Mouse (Mus musculus) heart, adult 9 months (tissue): Measurements from ENCODE around the gene Igsf9.

ENCODE experiments used
- DNase-seq, 2 experiments: peaks; one replicate each; pipeline ENCODE4 v3.0.0; 2022; ENCODE audit warnings: low spot score in 2 of 2

Igsf9 gene

GRCm38 (mm10) chr1:172518013-172518412 is 36.4 kb downstream of the Igsf9 start:
- DNase-seq: no peak

DNA sequence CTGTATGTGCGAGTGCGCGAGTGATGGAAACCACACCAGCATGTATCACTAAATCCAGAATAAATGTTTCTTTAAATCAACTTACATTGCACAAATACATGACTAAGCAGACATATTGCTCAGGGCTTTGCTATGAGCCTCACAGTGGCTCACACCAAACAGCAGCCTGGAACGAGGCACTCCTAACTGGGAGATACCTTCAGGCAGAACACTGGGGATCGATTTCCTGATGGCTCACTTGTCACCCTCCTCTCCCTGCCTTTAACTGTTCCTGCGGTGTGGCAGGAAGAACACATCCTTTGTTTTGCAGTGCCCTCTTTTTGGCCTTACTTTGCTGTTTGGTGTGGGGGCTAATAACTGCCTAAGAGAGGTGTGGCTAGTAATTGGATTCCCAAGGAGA is 38.1 kb downstream of the Igsf9 start:
- peak in 1 of 2 experiments; percentile 1 for DNase-seq

GRCm38 (mm10) chr1:172520576-172521440 is 39.2 kb downstream of the Igsf9 start, which contains the start of gene Cfap45:
Gene Cfap45, plus strand, starts transcription at chr1:172520801.
- DNase-seq: peak; percentile 88 to 91

DNA sequence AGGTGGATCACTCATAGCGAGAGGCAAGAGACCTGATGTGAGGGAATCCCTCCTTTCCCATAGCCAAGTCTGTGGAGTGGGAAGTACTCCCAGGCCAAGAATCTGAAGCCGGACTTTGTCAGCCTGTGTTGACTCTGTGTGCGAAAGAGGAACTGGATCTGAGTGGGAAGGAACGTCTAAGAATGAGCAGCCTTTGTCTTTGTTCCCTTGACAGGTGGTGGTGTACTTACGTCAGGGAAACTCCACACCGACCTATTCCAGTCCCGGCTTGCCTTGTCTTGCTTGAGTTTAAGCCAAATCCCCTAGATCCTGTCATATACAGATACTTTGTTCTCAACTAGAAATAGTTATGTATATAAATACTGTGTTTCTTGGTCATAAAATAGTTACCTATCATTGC is 40.9 kb downstream of the Igsf9 start:
- DNase-seq: no peak

DNA sequence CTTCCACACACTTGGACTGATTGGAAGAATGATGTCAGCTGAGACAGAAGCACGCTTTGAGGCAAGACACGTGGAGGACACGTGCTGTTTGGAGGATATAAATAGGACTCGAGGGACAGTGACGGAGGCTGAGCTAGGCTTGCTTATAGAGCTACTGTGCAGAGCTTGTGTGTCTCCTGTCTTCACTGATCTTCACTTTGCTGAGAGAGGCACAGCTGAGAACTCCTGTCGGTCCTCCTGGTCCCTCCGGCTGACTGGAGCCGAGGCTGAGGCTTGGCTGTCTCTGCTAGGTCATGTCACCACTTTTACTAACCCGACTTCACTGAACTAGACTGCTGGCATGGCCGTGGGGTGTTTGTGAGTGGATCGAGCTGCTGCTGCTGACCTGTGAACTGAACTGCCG is 42.1 kb downstream of the Igsf9 start:
- peak; percentile 68 to 76 for DNase-seq

- DNase-seq: peak; percentile 82 to 92
These were observed 43.6 kb downstream of the Igsf9 start for GRCm38 (mm10) chr1:172525027-172525764.

GRCm38 (mm10) chr1:172525971-172526370 is 44.4 kb downstream of the Igsf9 start:
- DNase-seq: no peak

GRCm38 (mm10) chr1:172526380-172527081 is 44.9 kb downstream of the Igsf9 start:
- DNase-seq: peak; percentile 78 to 80

DNA sequence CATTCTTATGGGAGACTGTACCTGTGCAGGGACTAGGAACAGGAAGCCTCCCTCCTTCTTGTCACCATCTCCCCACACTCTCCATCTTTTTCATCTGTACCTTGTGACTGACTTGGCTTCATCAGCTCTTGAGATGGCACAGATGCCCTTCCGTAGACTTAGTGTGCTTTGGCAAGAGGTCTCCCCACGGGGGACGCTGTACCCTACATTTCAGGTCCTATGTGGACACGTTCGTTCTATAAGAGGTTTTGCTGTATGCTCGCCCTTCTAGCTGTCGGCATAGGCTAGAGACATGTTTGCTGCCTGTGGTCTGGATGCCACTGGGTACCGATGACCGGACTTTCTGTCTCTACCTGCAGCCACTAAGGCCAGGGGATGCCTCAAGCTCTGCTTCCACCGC is 45.8 kb downstream of the Igsf9 start:
- no peak for DNase-seq

GRCm38 (mm10) chr1:172528701-172529100 is 47.1 kb downstream of the Igsf9 start:
- DNase-seq: peak; percentile 85 to 90

DNA sequence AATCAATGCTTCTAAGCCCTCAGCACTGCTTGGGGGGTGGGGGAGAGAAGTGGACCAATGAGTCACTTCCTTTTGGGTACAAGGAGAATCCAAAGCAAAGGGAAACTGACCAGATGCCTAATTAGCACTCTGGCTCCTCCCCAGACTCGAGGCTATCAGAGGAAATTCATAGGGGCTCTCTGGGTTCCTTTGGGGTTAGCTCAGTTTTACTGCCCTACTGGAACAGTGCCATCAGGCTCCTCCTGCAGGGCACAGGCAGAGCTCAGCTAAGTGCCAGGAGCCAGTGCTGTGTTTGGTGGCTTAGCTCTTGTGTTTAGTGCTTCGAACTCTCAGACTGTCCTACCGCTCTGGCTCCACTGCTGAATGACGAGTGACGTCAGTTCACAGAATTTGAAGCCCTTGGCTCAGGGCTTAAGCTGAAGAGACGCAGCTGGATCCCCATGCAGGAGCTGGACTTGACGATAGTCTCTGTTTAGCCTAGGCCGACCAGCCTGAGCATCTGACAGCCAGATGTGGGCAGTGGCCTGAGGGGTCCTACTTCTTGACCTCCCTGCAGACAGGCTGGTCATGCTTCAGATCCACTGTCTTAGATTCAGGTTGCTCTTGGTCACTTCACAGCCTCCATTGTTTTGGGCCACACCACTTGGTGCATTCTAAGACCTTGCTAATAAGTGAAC is 49.1 kb downstream of the Igsf9 start:
- no peak for DNase-seq

- peak in 1 of 2 experiments; percentile 45 for DNase-seq
These were observed 51.0 kb downstream of the Igsf9 start for GRCm38 (mm10) chr1:172532551-172532950.

DNA sequence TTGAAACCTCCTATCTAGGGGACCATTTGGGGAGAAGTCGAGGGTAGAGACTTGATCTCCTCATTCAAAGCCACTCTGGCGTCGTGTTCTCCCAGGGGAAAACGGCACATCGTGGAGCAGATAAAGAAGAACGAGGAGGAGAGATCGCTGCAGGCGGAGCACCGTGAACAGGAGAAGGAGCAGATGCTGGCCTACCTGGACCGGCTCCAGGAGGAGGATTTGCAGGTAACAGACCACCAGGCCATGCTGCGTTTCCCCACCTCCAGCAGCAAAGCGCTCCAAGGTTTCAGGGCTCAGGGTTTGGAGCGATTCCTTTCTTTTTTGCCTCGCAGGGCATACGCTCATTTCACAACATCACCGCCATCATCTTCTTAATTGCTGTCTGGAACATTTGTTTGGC is 53.5 kb downstream of the Igsf9 start:
- DNase-seq: no peak

DNA sequence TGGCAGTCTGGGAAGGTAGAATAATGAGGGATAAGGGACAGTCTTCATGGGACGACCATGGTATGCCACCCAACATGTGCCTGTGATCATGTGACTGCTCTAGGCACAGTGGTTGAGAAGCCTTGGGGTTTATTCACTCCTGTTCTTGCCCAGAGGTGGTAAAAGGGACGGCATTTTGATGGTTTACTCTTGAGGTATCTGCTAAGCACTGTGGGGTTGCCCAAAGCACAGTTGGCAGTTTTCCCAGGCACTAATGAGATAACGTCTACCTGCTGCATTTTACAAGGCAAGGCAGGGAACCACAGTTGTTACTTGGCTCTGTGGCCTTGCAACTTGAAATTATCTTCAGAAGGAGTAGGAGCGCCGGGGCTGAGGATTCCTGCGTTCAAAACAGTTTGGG is 58.2 kb downstream of the Igsf9 start:
- no peak for DNase-seq

DNA sequence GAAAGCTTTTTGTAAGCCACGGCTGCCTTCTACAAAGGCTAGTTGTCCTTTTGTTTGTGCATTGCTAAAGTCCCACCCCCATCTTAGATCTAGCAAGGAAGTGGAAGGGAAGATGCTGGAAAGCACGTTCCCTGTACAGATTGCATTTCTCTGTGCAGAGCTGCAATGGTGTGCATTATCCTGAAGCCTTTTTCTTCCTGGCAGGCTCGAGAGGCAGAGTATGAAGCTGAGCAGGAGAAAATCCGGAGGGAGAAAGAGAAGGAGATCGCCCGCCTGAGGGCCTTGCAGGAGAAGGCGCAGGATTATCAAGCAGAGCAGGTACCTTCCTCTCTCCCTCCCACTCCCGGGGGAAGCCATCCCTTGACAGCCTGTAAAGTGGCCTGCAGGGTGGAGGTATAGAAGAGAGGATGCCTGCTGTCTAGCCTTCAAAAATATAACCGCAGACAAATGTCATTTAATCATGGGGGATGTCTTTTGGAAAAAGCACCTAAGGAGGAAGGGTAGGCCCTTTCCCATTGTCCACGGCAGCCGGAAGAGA is 58.8 kb downstream of the Igsf9 start:
- no peak for DNase-seq

GRCm38 (mm10) chr1:172546062-172546461 is 64.5 kb downstream of the Igsf9 start:
- no peak for DNase-seq
